Mouse (Mus musculus) E14TG2a.4 (cell line): Measurements from ENCODE around the gene Pakap.

Experiments used
- CTCF ChIP-seq: conservative IDR thresholded peaks from 2 replicates; pipeline ENCODE4 v1.5.1; 2014; ENCODE audit warnings: low read length
- NANOG ChIP-seq: IDR thresholded peaks from 2 replicates; pipeline ENCODE4 v1.6.1; 2014; ENCODE audit warnings: borderline replicate concordance, low read length, mixed read lengths
- POU5F1 ChIP-seq: IDR thresholded peaks from 2 replicates; pipeline ENCODE4 v1.6.1; 2014; ENCODE audit warnings: low read length, borderline replicate concordance

DNA sequence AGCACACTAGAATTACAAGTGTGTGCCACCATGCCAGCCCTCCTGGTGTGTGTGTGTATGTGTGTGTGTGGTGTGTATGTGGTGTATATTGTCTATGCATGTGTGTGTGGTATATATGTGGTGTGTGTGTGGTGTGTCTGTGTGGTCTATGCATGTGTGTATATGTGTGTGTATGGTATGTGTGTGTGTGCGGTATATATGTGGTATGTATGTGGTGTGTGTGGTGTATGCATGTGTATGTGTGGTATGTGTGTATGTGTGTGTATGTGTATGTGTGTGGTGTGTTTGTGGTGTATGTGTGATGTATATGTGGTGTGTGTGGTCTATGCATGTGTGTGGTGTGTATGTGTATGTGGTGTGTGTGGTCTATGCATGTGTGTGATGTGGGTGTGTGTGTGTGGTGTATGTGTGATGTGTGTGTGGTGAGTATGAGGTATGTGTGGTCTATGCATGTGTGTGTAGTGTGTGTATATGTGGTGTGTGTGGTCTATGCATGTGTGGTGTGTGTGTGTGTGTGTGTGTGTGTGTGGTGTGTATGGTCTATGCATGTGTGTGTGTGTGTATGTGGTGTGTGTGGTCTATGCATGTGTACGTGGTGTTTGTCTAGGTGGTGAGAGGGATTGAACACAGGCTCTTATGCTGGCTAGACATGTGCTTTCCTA lies 203.7 kb downstream of the Pakap start:
- TF ChIP-seq CTCF: no peak
- TF ChIP-seq POU5F1: no peak
- no peak for TF ChIP-seq NANOG
